Mouse (Mus musculus) liver (tissue): ENCODE results near the gene Sycp2l.
"Not testable (repeated sequence)": the region's sequence is repeated elsewhere in the genome, so short reads cannot be mapped to it uniquely, and the experiment has no call there.

ENCODE experiments used
- DNase-seq: peaks from one replicate; pipeline ENCODE4 v3.0.0-alpha.2; 2020; ENCODE audit warnings: mixed read lengths

Gene Sycp2l

DNA sequence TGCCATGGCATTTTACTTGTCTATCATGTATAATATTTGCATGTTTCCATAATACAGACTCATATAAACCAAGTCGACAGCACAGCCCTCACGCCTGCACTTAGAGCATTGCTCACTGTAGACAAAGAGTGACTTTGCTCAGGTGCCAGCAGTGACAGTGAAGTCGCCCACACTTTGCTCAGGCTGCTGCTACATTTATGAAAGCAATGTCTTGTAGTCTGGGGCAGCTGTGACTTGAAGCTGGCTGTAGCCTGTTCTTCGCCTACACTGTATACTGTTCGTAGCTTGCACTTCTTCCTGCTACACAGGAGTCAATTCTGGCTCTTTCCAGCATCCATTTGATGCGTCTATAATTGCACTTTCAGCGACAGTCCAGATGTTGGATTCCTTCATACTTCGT lies 15.0 kb downstream of the Sycp2l start:
- no peak for DNase-seq

- DNase-seq: peak; percentile 72
These were observed 20.8 kb downstream of the Sycp2l start for GRCm38 (mm10) chr13:41134901-41135300.

- no peak for DNase-seq
These were observed 31.4 kb downstream of the Sycp2l start for GRCm38 (mm10) chr13:41145433-41145970.

- DNase-seq: peak; percentile 58
These were observed 32.2 kb downstream of the Sycp2l start for GRCm38 (mm10) chr13:41146271-41146670.

- no peak for DNase-seq
These were observed 39.0 kb downstream of the Sycp2l start for GRCm38 (mm10) chr13:41153146-41153545.

DNA sequence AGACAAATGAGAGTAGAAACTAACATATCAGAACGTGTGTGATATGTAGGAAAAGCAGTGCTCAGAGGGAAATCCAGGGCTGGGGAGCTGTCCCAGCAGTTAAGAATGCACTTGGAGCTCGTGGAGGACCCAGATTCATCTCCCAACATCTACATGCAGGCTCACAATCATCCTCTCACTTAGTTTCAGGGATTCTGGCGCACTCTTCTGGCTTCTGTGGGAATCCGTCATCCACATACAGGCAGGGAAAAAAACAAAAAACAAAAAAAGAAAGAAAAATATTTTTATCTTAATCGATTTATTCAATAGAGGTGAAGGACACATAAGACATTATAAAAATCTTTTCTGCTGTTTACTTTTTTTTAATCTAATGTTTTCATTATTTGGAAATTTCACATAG lies 44.3 kb downstream of the Sycp2l start:
- DNase-seq: no peak

DNA sequence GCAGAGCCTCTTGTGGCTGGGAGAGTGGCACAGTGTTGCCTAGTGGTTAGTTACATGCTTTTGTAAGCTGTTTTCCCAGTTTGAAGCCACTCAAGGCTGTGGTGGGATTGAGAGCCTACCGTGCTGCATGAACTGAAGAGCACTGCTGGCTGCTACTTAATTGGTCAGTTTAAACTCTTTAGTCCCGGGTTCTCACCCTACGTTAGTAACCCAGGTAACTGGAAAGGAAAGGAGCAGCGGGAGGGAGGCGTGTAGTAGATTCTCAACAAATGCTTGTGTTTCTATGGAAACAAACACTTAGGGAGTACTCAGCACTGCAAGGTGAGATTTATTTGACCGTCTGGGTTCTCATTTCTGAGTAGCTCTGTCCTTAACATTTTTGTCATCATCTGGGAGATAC lies 73.8 kb downstream of the Sycp2l start:
- DNase-seq: no peak

GRCm38 (mm10) chr13:41195640-41196333 lies 81.7 kb downstream of the Sycp2l start:
- DNase-seq: peak; percentile 25

DNA sequence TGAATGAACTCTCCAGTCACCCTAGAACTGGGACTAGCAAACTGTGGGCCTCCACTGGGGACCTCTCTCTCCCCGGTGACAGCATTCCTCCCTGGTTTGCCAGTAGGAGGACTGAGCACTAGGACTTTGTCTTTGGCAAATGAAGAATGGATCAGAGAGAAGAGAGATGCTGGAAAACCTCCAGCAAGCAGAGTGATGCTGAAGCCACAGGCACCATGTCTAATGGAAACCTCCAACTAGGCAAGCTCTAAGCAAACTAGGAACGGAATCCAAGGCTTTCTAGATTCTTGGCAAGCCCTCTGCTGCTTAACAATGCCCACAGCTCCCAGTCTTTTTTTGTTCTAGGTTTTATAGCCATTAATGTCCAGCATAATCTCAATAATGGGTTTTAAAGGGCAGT lies 86.8 kb downstream of the Sycp2l start:
- no peak for DNase-seq

DNA sequence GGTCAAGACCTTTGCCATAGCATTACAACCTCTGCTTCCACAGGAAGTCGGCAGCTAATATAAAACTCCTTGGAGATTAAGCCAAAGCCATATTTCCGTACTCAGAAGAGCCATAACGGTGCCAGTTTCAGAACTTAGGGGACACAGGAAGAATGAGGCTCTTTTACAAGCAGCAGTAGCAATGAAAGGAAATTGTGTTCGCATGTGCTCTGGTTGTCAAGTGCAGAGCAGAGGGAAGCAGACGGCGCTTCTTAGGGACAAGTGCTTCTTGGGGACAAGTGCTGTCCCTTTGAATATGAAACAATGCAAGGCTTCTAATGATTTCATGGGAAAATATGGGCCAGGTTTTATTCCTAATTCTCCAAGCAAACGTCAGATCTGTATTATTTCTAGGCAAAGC lies 89.2 kb downstream of the Sycp2l start:
- DNase-seq: no peak

DNA sequence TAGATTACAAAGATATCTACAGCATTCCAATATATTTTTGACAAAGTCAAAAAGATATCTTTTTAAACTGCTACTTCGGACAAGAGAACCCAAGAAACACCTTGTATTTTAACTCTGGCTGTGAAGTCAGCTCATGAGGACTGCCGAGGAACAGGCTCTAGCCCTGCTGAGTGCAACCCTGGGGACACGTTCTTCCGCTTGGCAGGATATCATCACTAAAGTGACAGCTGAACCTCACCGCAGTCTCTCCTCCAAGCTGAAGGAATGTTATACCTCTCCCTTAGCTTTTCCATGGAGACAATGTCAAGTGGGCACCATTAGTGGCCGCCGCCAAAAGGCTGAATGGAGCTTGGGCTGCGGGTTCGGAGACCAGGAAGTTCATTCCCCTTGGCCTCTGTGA lies 89.6 kb downstream of the Sycp2l start:
- no peak for DNase-seq

GRCm38 (mm10) chr13:41205568-41205967 lies 91.5 kb downstream of the Sycp2l start:
- not testable (repeated sequence) for DNase-seq

- no peak for DNase-seq
These were observed 92.1 kb downstream of the Sycp2l start for GRCm38 (mm10) chr13:41206241-41206640.

- DNase-seq: no peak
These were observed 97.2 kb downstream of the Sycp2l start for GRCm38 (mm10) chr13:41211276-41211675.

DNA sequence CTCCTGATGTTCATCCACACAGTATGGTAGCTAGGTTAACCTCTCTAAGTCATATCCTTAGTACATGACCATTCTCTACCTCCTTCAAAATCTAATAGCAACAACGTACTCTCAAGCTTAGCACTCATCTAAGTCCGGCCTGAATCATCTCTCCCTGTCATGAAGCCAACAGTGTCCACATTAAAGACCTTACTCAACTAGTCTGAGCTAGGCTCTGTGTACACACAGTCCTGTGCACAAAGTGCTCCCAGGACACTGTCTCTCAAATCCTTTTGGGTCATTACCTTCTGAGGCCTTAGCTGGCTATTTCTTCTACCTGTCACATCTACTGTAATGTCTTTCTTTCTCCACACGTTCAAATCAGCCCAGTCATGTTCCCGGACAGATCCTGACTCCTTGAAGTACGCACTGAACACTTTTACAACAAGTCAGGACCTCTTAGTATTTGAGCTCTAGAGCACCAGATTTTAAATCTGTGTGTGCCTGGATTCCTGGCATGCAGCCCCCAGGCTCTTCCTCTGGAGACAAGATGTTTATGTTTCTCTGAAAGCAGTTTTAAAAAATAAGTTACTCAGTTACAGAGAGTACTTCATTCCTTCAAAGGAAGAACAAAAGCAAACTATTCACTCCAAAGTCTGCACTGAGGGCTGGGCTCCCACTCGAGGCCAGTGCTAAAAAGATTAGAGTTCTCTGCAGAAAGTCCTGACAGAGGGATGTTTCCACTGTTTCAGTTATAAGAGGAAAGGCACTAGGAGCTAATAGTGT lies 98.6 kb downstream of the Sycp2l start:
- no peak for DNase-seq

- DNase-seq: no peak
These were observed 101.6 kb downstream of the Sycp2l start for GRCm38 (mm10) chr13:41215669-41216068.

DNA sequence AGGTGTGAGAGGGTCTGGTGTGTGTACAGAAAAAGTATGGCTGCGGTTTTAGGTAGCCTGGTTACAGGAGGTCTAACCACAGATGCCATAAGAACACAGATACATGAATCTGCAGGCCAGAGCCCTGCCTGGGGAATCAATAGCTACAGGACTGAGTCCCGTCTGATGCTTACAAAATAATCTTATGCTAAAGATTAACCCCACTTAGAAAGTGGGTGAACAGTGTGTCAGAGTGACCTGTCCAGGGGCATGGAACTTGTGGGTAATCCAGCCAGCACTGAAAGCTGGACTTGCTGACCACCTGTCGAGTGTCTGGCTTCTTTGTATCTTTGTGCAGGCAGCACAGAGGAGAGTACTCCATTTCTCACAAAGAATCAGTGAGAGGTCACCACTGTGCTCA lies 102.1 kb downstream of the Sycp2l start:
- DNase-seq: no peak

GRCm38 (mm10) chr13:41219056-41219455 lies 104.9 kb downstream of the Sycp2l start:
- DNase-seq: no peak

DNA sequence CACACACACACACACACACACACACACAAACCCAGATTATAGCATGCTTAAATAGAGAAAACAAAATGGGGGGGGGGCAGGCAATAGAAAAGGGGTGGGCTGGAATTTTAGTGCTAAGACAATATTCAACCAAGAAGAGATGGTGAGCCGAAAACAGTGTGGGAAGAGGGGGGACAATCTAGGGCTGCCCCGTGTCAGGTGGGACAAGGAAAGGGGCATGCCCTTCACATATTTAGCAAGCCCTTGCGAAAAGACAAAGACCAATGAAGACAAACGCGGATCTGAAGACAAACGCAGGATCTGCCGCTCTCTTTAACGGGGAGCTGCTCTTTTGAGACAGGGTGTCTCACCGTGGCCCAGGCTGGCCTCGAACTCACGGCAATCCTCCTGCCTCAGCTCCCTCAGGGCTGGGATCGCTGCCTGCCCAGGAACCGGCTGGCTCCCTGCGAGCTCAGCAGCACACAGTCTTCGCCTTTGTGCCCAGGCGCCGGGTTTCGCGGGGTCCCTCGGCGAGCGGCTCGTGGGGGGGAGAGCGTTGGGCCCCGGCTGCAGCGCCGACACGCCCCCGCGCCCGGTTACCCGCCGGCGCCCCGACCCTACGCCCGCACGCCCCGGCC lies 105.7 kb downstream of the Sycp2l start:
- no peak for DNase-seq

DNA sequence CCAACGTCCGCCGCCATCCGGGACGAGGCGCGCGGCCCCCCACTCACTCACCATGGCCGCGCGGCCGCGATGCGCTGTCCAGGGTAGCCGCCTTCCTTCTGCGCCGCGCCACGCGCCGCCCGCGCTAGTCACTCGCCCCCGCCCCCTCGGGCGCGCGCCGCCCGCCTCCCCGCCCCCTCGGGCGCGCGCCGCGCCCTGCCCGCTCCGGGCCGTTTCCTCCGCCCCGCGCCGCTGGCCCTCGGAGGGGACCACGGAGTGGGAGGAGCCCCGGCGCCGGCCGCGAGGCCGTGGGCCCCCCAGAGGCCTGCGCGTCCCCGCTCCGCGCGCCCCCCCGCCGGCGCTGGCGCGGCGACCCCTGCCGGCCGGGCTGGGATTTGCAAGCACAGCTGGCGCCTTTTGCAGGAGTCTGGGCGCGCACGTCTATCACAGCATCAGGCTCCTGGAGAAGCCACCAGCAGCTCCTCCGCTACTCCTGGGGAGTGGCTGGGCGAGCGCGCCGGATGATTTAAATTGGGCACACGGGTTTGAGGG lies 106.3 kb downstream of the Sycp2l start, which contains the start of gene Elovl2:
TSS of gene Elovl2 (minus strand) at position 102 of the 531 bp plus-strand sequence.
- peak; percentile 77 for DNase-seq
